Mouse (Mus musculus) lung, postnatal 0 days (tissue): ENCODE data around the gene Padi2. TPM values are rescaled to one million over a fixed set of nuclear protein-coding genes. Genes with fewer than 3 reads are reported as not detected.

Source experiments
- ATAC-seq: fragments of 200-750 bp; cut with Nextera tagmentation; 2 replicates; pipeline ENCODE4 v1.8.0; 2017; ENCODE audit warnings: moderate library complexity
- DNase-seq: peaks from one replicate; pipeline ENCODE4 v3.0.0-alpha.2; 2016; ENCODE audit warnings: low spot score
- H3K27ac ChIP-seq: fragments of 300-500 bp; sonication (generic); 2 replicates; pipeline ENCODE4 v1.5.1; 2014; ENCODE audit warnings: antibody characterized with exemption, mild to moderate bottlenecking, low read length, mixed read lengths
- H3K27me3 ChIP-seq: fragments of 300-500 bp; sonication (generic); replicated peaks from 2 replicates; pipeline ENCODE4 v1.6.1; 2014; ENCODE audit warnings: low read length, mixed read lengths; ENCODE audit not compliant: insufficient read depth
- H3K36me3 ChIP-seq: fragments of 300-500 bp; sonication (generic); 2 replicates; pipeline ENCODE4 v1.6.1; 2014; ENCODE audit warnings: low read length, mixed read lengths; ENCODE audit not compliant: insufficient read depth
- H3K4me1 ChIP-seq: fragments of 300-500 bp; sonication (generic); 2 replicates; pipeline ENCODE4 v1.6.1; 2014; ENCODE audit warnings: antibody characterized with exemption, low read depth, low read length, mixed read lengths; ENCODE audit not compliant: insufficient read depth
- H3K4me2 ChIP-seq: fragments of 300-500 bp; sonication (generic); replicated peaks from 2 replicates; pipeline ENCODE4 v1.6.1; 2014; ENCODE audit warnings: low read depth, mild to moderate bottlenecking, low read length, moderate library complexity, mixed read lengths
- H3K4me3 ChIP-seq: fragments of 300-500 bp; sonication (generic); 2 replicates; pipeline ENCODE4 v1.5.1; 2014; ENCODE audit warnings: low read depth, low read length
- H3K9ac ChIP-seq: fragments of 300-500 bp; sonication (generic); replicated peaks from 2 replicates; pipeline ENCODE4 v1.6.1; 2014; ENCODE audit warnings: low read depth, mild to moderate bottlenecking
- H3K9me3 ChIP-seq: fragments of 300-500 bp; sonication (generic); 2 replicates; pipeline ENCODE4 v1.6.1; 2016; ENCODE audit warnings: low read length, mixed read lengths
- CTCF ChIP-seq: IDR thresholded peaks from 2 replicates; pipeline ENCODE4 v1.5.1; 2016; ENCODE audit warnings: antibody characterized with exemption, mild to moderate bottlenecking
- EP300 ChIP-seq: IDR thresholded peaks from 2 replicates; pipeline ENCODE4 v1.6.1; 2016; ENCODE audit warnings: antibody characterized with exemption, mild to moderate bottlenecking, control low read depth
- WGBS: fragments of 180-500 bp; shearing (Covaris S2); extraction: QIAGEN DNeasy Blood & Tissue Kit; methylation state at CpG from one replicate; pipeline ENCODE4 v1.1.7; 2014; 5-methylcytosine and 5-hydroxymethylcytosine counted together
- polyA plus RNA-seq: library from polyadenylated mRNA; unstranded; fragments of >200 nt; fragmentation: Nextera tagmentation; extraction: Ambion mirVana; gene quantifications from 2 replicates; pipeline ENCODE4 v1.2.1, GENCODE M21; 2015

Gene Padi2
- polyA plus RNA-seq, 1 experiment from 2014 or later = 0.94 TPM

DNA sequence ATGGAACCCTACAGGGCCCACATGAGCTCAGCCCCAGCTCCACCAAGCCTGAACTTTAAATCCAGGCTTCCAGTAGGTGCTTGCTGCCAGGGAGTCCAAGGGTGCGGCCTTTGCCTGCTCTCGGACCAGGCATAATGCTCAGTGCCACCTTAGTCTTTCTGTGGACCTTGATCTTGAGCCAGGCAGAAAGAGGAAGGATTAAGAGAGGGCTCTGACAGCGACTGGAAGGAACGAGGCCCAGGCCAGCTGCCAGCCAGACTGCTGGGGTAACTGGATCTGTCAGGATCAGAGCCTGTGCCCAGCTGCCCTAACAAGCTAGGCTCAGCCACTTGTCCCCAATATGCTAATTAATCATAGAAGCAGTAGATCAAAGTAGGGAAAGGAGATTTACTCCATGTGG, 26.4 kb upstream of the Padi2 start:
- Histone ChIP-seq H3K9ac (no peak overlapping the region), H3K4me2 (no peak overlapping the region), H3K27me3 (no peaks in the 10 kb centered on the region), H3K4me3 (no peak overlapping the region), H3K4me1 (no peaks in the 10 kb centered on the region), H3K27ac (no peak overlapping the region), H3K9me3 (no peaks in the 10 kb centered on the region), H3K36me3 (no peaks in the 10 kb centered on the region)
- DNase-seq (no peak), ATAC-seq (no peak)
- no peak for TF ChIP-seq CTCF
- 54% methylated on average over 4 of the region's 4 CpGs for WGBS

DNA sequence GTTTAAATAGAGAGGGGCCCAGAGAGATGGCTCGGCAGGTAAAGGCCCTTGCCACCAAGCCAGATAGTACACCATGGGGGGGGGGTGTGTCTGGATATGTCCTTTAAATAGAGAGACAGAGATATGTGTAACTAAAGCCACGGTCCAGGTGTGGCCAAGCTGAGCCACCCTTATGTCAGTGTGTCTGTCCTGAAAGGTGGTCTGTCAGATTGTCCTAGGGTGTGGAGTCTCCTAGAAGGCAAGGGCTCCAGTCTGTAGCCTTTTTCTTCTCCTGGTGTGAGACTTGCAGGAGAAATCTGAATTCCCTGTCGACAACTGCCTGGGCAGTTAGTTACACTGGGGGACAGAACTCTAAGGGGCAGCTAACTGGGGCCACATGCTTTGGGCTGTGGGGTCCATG, 25.9 kb upstream of the Padi2 start:
- ATAC-seq = no peak
- H3K4me1 ChIP-seq = no peaks in the 10 kb centered on the region
- H3K4me3 ChIP-seq = no peak overlapping the region
- no peaks in the 10 kb centered on the region for H3K36me3 ChIP-seq
- no peaks in the 10 kb centered on the region for H3K27me3 ChIP-seq
- no peak overlapping the region for H3K4me2 ChIP-seq
- H3K9ac ChIP-seq = no peak overlapping the region
- no peaks in the 10 kb centered on the region for H3K9me3 ChIP-seq
- DNase-seq = no peak
- no peak overlapping the region for H3K27ac ChIP-seq
- TF ChIP-seq EP300 = no peak
- no peak for TF ChIP-seq CTCF
- WGBS = 74% methylated on average over 3 of the region's 3 CpGs

DNA sequence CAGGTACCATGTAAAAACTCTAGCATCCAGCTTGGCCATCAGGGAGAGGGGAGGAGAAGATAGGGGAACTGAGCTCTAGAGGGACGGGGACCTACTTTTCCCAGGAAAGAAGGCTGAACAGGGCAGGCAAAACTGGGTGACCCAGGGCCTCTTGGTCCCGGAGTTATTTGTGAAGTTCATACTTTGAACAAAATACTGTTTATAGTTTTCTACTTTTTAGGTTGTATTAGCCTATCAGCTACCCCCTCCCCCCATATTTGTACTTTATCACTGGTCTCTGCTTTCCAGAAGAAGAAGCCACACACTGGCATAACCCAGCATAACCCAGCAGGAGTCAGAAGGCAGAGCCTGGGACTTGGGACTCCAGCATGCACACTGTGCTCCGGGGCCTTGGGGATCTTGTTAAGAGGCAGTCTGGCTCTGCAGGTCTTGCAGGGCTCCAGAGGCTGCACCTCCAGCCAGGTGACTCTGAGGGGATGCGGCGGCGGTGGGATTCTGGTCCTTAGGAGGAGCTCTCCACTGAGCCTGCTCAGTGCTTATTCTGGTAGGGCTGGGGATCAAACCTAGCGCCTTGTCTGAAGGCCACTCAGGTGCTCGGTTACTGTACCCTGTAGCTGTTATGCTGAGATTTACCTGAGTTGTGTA, 25.0 kb upstream of the Padi2 start:
- no peaks in the 10 kb centered on the region for H3K36me3 ChIP-seq
- no peaks in the 10 kb centered on the region for H3K9me3 ChIP-seq
- no peak for DNase-seq
- H3K4me3 ChIP-seq = no peak overlapping the region
- no peak for ATAC-seq
- no peak for TF ChIP-seq EP300
- TF ChIP-seq CTCF = no peak
- WGBS = 85% methylated on average over 8 of the region's 8 CpGs
- H3K27me3 ChIP-seq = no peaks in the 10 kb centered on the region
- no peak overlapping the region for H3K4me2 ChIP-seq
- no peak overlapping the region for H3K9ac ChIP-seq
- no peak overlapping the region for H3K27ac ChIP-seq
- no peaks in the 10 kb centered on the region for H3K4me1 ChIP-seq

DNA sequence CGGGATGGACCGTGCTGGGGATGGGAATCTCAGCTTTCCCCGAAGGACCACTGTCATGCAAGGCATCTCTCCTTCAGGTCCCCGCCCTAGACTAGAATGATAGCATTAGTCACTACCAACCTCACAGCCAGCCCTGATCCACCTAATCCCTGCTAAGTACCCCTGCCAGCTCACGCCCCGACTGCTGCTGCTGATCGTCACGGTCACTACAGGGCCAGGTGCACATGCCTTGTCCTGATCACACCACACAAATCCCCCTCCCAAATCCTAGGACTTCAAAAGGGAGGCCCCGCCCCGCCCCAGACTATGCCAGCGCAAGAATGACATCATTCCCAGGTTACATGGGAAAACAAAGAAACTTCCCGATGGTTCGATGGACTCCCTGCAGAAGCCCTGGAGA, 24.4 kb upstream of the Padi2 start:
- DNase-seq = no peak
- H3K27me3 ChIP-seq = no peaks in the 10 kb centered on the region
- H3K4me3 ChIP-seq = no peak overlapping the region
- no peak for ATAC-seq
- WGBS = 93% methylated on average over 13 of the region's 13 CpGs
- no peaks in the 10 kb centered on the region for H3K9me3 ChIP-seq
- no peak overlapping the region for H3K9ac ChIP-seq
- no peak for TF ChIP-seq EP300
- no peak for TF ChIP-seq CTCF
- no peak overlapping the region for H3K27ac ChIP-seq
- H3K36me3 ChIP-seq = no peaks in the 10 kb centered on the region
- no peaks in the 10 kb centered on the region for H3K4me1 ChIP-seq
- no peak overlapping the region for H3K4me2 ChIP-seq

GRCm38 (mm10) chr4:140882365-140882764, 23.8 kb upstream of the Padi2 start:
- Histone ChIP-seq H3K9ac (no peak overlapping the region), H3K36me3 (no peaks in the 10 kb centered on the region), H3K9me3 (no peaks in the 10 kb centered on the region), H3K27ac (no peak overlapping the region), H3K4me2 (no peak overlapping the region), H3K27me3 (no peaks in the 10 kb centered on the region), H3K4me1 (no peaks in the 10 kb centered on the region), H3K4me3 (no peak overlapping the region)
- TF ChIP-seq EP300 (no peak), CTCF (peak; percentile 28; the same call in 1 of the 2 replicates)
- DNase-seq (no peak), ATAC-seq (no peak)
- WGBS = 61% methylated on average over 4 of the region's 4 CpGs

DNA sequence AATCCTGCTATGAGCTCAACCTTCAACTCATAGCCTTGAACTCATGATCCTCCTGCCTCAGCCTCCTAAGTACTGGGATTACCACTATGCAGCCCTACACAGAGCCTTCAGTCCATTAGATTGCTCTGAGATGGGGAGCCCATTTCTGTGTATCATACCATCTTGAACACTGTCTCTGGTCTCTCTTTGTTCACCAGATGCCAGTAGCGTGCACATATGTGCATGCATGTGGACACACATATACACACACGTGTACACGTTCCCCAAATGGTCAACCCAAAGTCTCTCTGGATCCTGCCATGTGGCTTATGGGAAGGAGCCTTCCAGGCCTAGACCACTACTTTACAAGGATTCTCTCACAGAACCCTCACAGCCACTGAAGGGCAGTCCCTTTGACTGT, 23.2 kb upstream of the Padi2 start:
- Histone ChIP-seq H3K4me2 (no peak overlapping the region), H3K27ac (no peak overlapping the region), H3K4me1 (no peaks in the 10 kb centered on the region), H3K4me3 (no peak overlapping the region), H3K36me3 (no peaks in the 10 kb centered on the region), H3K27me3 (no peaks in the 10 kb centered on the region), H3K9me3 (no peaks in the 10 kb centered on the region), H3K9ac (no peak overlapping the region)
- WGBS = 94% methylated on average over 3 of the region's 3 CpGs
- TF ChIP-seq CTCF (no peak), EP300 (no peak)
- DNase-seq (no peak), ATAC-seq (no peak)

- Histone ChIP-seq H3K27me3 (no peaks in the 10 kb centered on the region), H3K9me3 (no peaks in the 10 kb centered on the region), H3K9ac (no peak overlapping the region), H3K36me3 (no peaks in the 10 kb centered on the region), H3K4me2 (no peak overlapping the region), H3K4me3 (no peak overlapping the region), H3K4me1 (no peaks in the 10 kb centered on the region), H3K27ac (no peak overlapping the region)
- no peak for ATAC-seq
- WGBS = 26% methylated on average over 4 of the region's 4 CpGs
- no peak for TF ChIP-seq CTCF
- no peak for TF ChIP-seq EP300
- no peak for DNase-seq
These were observed 22.3 kb upstream of the Padi2 start for GRCm38 (mm10) chr4:140883852-140884251.
